Mouse (Mus musculus) stomach, embryonic 14.5 days (tissue): ENCODE measurements around the gene Vps45. TPM values are rescaled to one million over a fixed set of nuclear protein-coding genes. Genes with fewer than 3 reads are reported as not detected.

Source experiments
- ATAC-seq: fragments of 200-750 bp; cut with Nextera tagmentation; 2 replicates; pipeline ENCODE4 v1.8.0; 2017; ENCODE audit warnings: low read depth, moderate TSS enrichment; ENCODE audit not compliant: insufficient number of reproducible peaks, insufficient read depth, low FRiP score
- H3K27ac ChIP-seq: fragments of 300-500 bp; sonication (generic); 2 replicates; pipeline ENCODE4 v1.5.1; 2014; ENCODE audit warnings: mild to moderate bottlenecking, low read length, moderate library complexity, mixed read lengths
- H3K27me3 ChIP-seq: fragments of 300-500 bp; sonication (generic); 2 replicates; pipeline ENCODE4 v1.6.1; 2014; ENCODE audit warnings: low read length, control low read depth, mixed read lengths; ENCODE audit not compliant: control insufficient read depth, insufficient read depth
- H3K36me3 ChIP-seq: fragments of 300-500 bp; sonication (generic); 2 replicates; pipeline ENCODE4 v1.6.1; 2014; ENCODE audit warnings: mild to moderate bottlenecking, control low read depth, low read length, moderate library complexity, mixed read lengths; ENCODE audit not compliant: control insufficient read depth, insufficient read depth
- H3K4me1 ChIP-seq: fragments of 300-500 bp; sonication (generic); 2 replicates; pipeline ENCODE4 v1.6.1; 2014; ENCODE audit warnings: low read length, control low read depth, mixed read lengths; ENCODE audit not compliant: control insufficient read depth, insufficient read depth
- H3K4me2 ChIP-seq: fragments of 300-500 bp; sonication (generic); replicated peaks from 2 replicates; pipeline ENCODE4 v1.6.1; 2014; ENCODE audit warnings: low read depth, low read length, control low read depth
- H3K4me3 ChIP-seq: fragments of 300-500 bp; sonication (generic); 2 replicates; pipeline ENCODE4 v1.5.1; 2014; ENCODE audit warnings: low read depth, low read length, control low read depth
- H3K9ac ChIP-seq: fragments of 300-500 bp; sonication (generic); replicated peaks from 2 replicates; pipeline ENCODE4 v1.6.1; 2014; ENCODE audit warnings: low read depth, mild to moderate bottlenecking, control low read depth, low read length, moderate library complexity, mixed read lengths
- H3K9me3 ChIP-seq: fragments of 300-500 bp; sonication (generic); 2 replicates; pipeline ENCODE4 v1.6.1; 2016; ENCODE audit warnings: low read depth, low read length, control low read depth; ENCODE audit not compliant: control insufficient read depth
- WGBS: fragments of 180-500 bp; shearing (Covaris S2); extraction: QIAGEN DNeasy Blood & Tissue Kit; methylation state at CpG from one replicate; pipeline ENCODE4 v1.1.7; 2014; 5-methylcytosine and 5-hydroxymethylcytosine counted together
- polyA plus RNA-seq: library from polyadenylated mRNA; unstranded; fragments of >200 nt; fragmentation: Nextera tagmentation; extraction: Ambion mirVana; gene quantifications from 2 replicates; pipeline ENCODE4 v1.2.1, GENCODE M21; 2014

Vps45 gene
- polyA plus RNA-seq, 1 experiment from 2014 or later = 22.5 TPM

GRCm38 (mm10) chr3:96001560-96001959, 56.7 kb downstream of the Vps45 start:
- no peak overlapping the region for H3K9ac ChIP-seq
- H3K4me2 ChIP-seq = no peak overlapping the region
- ATAC-seq = no peak
- no peaks in the 10 kb centered on the region for H3K36me3 ChIP-seq
- no peak overlapping the region for H3K4me3 ChIP-seq
- peaks cover 9% of the 10 kb centered on the region; the same call in 1 of the 2 replicates for H3K4me1 ChIP-seq
- no peaks in the 10 kb centered on the region for H3K9me3 ChIP-seq
- WGBS = 95% methylated on average over 1 of the region's 1 CpGs
- H3K27me3 ChIP-seq = no peaks in the 10 kb centered on the region
- H3K27ac ChIP-seq = no peak overlapping the region

DNA sequence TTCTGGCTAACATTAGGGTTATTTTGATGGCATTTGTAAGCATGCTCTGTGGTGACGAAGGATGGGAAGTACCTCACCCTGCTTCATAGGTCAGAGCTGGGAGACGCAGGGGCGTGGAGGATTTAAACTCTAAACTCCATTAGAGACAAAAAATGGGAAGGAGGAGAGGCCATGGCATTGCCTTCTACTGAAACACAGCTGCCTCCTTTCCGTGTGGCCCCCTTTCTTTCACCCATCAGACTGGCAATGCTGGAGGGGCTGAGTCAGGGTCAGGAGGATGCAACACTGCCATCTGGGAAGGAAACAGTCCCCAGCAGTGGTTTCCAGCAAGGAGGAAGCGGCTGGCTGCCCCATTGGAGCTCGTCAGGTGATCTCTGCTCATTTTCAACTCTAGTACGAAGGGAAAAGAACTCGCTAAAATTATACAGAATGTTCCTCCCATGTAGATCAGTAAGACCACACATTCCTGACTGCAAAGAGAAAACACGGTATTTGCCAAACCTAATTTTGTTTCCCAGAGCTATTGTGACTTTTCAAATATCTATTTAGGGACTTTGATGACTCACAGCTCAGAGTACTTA, 57.3 kb downstream of the Vps45 start:
- ATAC-seq = no peak
- Histone ChIP-seq H3K4me1 (peaks cover 9% of the 10 kb centered on the region; the same call in 1 of the 2 replicates), H3K27me3 (no peaks in the 10 kb centered on the region), H3K4me3 (no peak overlapping the region), H3K27ac (no peak overlapping the region), H3K9ac (no peak overlapping the region), H3K4me2 (no peak overlapping the region), H3K36me3 (no peaks in the 10 kb centered on the region), H3K9me3 (no peaks in the 10 kb centered on the region)
- 55% methylated on average over 9 of the region's 9 CpGs for WGBS

DNA sequence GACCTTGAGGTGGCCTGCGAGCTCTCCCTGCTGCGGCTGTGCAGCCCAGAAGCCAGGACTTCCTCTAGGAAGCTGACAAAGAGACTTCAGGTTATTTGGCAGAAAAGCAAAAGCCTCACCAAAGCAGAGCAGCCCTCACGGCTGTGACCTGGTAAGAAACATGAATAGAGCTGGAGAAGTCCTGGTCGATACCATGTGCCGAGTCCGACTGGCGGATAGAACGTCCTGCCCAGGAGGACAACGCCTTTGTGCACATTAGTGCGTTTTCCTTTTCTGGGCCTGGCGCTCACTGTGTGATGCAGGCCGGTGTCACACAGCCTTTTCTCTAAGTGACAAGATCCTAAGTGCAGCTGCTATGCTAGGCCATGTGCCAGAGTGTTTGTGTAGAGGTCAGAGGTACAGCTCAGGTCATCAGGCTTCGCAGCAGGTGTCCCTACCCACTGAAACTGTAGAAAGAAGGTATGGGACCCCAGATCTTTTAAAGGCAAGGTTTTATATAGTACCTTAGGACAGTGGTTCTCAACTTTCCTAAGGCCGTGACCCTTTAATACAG, 58.1 kb downstream of the Vps45 start:
- WGBS = 71% methylated on average over 14 of the region's 14 CpGs
- Histone ChIP-seq H3K4me1 (peaks cover 9% of the 10 kb centered on the region; the same call in 1 of the 2 replicates), H3K27me3 (no peaks in the 10 kb centered on the region), H3K4me2 (no peak overlapping the region), H3K36me3 (no peaks in the 10 kb centered on the region), H3K9me3 (no peaks in the 10 kb centered on the region), H3K4me3 (no peak overlapping the region), H3K27ac (no peak overlapping the region), H3K9ac (no peak overlapping the region)
- ATAC-seq = no peak

- no peak for ATAC-seq
- WGBS = 60% methylated on average over 12 of the region's 12 CpGs
- Histone ChIP-seq H3K9me3 (no peaks in the 10 kb centered on the region), H3K4me3 (no peak overlapping the region), H3K27me3 (no peaks in the 10 kb centered on the region), H3K27ac (no peak overlapping the region), H3K9ac (no peak overlapping the region), H3K4me2 (no peak overlapping the region), H3K36me3 (no peaks in the 10 kb centered on the region), H3K4me1 (peaks cover 9% of the 10 kb centered on the region; the same call in 1 of the 2 replicates)
Observed at GRCm38 (mm10) chr3:95999308-96000079, 58.8 kb downstream of the Vps45 start.

- H3K27ac ChIP-seq = peak overlapping the region; percentile 18; the same call in 1 of the 2 replicates
- H3K4me1 ChIP-seq = peaks cover 18% of the 10 kb centered on the region; the same call in 1 of the 2 replicates
- 15% methylated on average over 9 of the region's 9 CpGs for WGBS
- ATAC-seq = 0 out of 2 replicates have a peak, but pooled peaks have one; percentile 24
- H3K27me3 ChIP-seq = no peaks in the 10 kb centered on the region
- H3K4me2 ChIP-seq = peak overlapping the region; percentile 67; the same call in 1 of the 2 replicates
- no peaks in the 10 kb centered on the region; the same call in 1 of the 2 replicates for H3K36me3 ChIP-seq
- H3K4me3 ChIP-seq = peak overlapping the region; percentile 67; the same call in 1 of the 2 replicates
- H3K9ac ChIP-seq = no peak overlapping the region
- H3K9me3 ChIP-seq = no peaks in the 10 kb centered on the region
Observed at GRCm38 (mm10) chr3:95997203-95997721, 61.0 kb downstream of the Vps45 start.

GRCm38 (mm10) chr3:95996451-95997073, 61.7 kb downstream of the Vps45 start:
- Histone ChIP-seq H3K9ac (peak overlapping the region; percentile 96), H3K9me3 (no peaks in the 10 kb centered on the region), H3K4me1 (peaks cover 18% of the 10 kb centered on the region; the same call in 1 of the 2 replicates), H3K4me3 (peak overlapping the region; percentile 67), H3K27me3 (no peaks in the 10 kb centered on the region), H3K36me3 (peaks cover 5% of the 10 kb centered on the region), H3K4me2 (peak overlapping the region; percentile 67), H3K27ac (peak overlapping the region; percentile 97)
- no peak for ATAC-seq
- 5% methylated on average over 6 of the region's 6 CpGs for WGBS

GRCm38 (mm10) chr3:95995802-95996428, 62.4 kb downstream of the Vps45 start, which contains the start of gene Plekho1:
TSS of gene Plekho1 (minus strand) at chr3:95996001.
- Histone ChIP-seq H3K4me3 (peak within 1 kb of the TSS; percentile 67), H3K9me3 (no peaks in the 10 kb centered on the region), H3K27me3 (no peaks in the 10 kb centered on the region), H3K36me3 (peaks cover 11% of the 10 kb centered on the region), H3K9ac (peak within 1 kb of the TSS; percentile 96), H3K4me2 (peak within 1 kb of the TSS; percentile 67), H3K4me1 (peaks cover 18% of the 10 kb centered on the region; the same call in 1 of the 2 replicates), H3K27ac (peak within 1 kb of the TSS; percentile 97)
- under 1% methylated on average over 71 of the region's 84 CpGs for WGBS
- peak; percentile 43; the same call in 1 of the 2 replicates for ATAC-seq
